Mouse (Mus musculus) heart, adult 18-20 months (tissue): ENCODE measurements around the gene Vps26c. TPM values are rescaled to one million over a fixed set of nuclear protein-coding genes. Genes with fewer than 3 reads are reported as not detected.

Experiments used
- DNase-seq, 2 experiments: peaks; one replicate each; pipeline ENCODE4 v3.0.0; 2021 to 2022; ENCODE audit warnings: mixed read lengths in 1 of 2
- long read RNA-seq, 2 experiments: library from polyadenylated mRNA; stranded (forward); transcript quantifications; one replicate each; pipeline ENCODE4 v2.0.0; 2021
- total RNA-seq, 2 experiments: library from RNA; stranded (reverse); gene quantifications; 2 replicates each; pipeline ENCODE4 v1.2.3; 2021

Gene Vps26c
- total RNA-seq = 10 to 100 TPM; 20.7 to 21.7 TPM
- long read RNA-seq, experiment 1, transcript Vps26c-201 (8 exons, 2,547 nt) = major isoform, 34 of 39 reads
- long read RNA-seq, experiment 1, partial matches to known transcripts = 1 of 39 reads
- long read RNA-seq, experiment 1, other reads (novel, unspliced or antisense) = 4 of 39 reads
- long read RNA-seq, experiment 2, transcript Vps26c-201 (8 exons, 2,547 nt) = major isoform, 8 of 10 reads
- long read RNA-seq, experiment 2, partial matches to known transcripts = 0 of 10 reads
- long read RNA-seq, experiment 2, other reads (novel, unspliced or antisense) = 2 of 10 reads

DNA sequence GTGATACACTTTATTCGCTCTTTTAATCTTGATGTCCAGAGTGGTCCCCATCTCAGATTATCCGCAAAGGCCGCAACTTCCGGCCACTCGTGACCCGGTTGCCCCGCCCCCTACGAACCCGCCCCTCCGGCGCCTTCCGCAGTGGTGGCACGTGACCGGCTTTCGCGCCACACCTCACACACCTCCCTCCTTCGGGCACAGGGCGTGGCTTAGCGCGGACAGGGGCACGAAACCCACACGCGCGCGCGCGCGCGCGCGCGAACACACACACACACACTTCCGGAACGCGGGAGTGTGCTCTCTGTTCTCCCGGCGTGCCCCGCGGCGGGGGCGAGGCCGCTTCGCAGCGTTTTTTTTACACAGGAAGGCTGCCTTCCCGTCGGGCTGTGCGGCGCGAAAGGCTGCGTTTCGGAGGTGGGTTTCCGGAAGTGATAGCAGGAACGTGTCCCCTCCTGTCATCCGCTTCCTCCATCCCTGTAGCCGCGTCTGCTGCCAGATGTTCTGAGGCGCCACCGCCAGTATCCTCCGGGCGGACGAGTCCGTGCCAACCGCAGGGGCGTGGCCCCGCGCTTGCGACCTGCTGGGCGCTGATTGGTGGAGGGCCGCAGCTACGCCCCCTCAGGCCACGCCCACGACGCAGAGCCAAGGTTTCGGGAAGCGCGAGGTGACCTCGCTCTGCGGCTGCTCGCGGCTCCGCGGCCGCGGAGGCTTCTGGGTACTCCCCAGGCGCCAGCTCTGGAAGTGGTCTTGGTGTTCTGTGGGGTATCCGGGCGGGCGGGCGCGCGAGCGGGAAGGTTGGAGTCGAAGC, at the start of gene Vps26c:
Gene Vps26c (minus strand): TSS at position 487 of the 808 bp plus-strand sequence.
- peak; percentile 98 for DNase-seq

DNA sequence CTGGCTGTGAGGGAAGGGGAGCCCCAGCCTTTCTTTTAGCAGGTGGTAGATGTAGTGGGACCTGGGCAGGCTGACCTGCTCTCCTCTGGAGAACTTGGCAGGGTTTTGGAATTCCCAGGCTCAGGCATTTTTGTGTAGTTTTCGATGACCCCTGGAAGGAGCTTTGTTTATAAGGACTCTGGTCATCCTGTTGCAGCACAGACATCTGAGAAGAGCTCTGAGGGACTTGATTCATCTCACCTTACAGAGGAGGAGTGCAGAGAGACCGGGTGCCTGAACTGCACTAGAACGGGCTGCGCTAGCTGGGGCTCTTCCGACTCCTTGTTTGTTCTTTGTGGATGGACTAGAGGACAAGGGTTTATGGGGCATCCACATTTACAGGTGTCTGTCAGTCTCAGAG, 49.1 kb upstream of the Vps26c start:
- DNase-seq = no peak

DNA sequence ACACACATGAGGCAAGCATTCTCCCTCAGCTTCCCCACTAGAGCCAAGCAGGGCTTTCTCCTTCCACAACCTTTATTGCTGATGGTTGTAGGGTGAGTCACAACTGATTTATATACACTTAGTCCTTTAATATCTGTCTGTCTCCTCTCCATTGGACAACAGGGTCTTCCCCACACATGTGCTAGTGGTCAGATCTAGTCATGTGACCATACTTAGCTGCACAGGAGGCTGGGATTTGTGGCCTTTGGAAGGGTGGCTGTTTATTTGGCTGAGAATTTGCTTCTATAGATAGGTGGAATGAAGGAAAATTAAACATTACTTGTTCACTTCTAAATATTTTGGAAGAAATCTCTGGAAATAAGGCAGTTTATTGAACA, 48.1 kb upstream of the Vps26c start:
- no peak for DNase-seq

DNA sequence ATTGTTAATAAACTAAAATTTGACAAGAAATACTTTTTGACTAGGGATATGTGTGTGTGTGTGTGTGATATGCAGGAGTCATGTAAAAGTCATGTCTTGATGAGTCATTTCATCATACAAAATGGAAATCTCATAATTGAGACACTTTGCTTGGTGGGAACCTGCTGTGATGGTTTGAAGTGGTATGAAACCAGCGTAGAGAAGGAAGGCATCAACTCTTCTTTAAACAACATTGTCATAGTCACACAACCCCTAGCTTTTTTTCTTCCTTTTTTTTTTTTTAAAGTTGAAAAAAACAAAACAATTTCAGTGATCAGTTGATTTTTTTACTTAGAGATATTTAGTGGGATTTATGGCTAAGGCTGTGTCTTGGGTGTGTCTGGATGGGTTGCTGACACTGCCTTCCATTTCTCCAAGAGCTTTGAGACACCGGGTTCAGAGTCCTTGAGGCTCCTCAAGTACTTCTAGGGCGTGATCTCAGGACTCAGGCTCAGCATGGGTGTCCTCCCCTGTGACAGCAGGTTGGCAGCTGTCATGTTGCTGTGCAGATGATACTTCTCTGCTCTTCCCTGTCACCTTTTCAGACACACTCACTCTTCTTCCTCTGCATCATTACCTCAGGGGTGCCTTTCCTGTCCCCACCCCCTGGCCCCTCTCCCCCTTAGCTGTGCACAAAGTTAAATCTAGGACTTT, 47.5 kb upstream of the Vps26c start:
- DNase-seq = no peak

DNA sequence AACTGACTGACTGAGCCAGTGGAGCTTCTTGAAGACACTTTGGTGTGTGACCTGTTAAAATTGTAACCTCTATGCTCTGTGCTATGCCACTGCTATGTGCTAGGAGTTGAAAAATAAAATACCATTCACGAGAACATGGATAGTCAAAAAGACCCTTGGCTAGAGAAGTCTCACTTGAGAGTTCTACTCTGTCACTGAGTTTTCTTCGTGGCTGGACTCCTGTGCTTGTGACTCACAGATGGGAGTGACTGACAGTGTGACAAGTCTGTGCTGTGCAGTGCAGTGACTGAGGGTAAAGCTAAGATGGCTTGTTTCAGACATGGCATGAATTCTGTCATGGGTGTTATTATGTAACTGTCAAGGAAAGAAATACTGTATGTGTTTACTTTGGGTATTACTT, 45.8 kb upstream of the Vps26c start:
- no peak for DNase-seq

DNA sequence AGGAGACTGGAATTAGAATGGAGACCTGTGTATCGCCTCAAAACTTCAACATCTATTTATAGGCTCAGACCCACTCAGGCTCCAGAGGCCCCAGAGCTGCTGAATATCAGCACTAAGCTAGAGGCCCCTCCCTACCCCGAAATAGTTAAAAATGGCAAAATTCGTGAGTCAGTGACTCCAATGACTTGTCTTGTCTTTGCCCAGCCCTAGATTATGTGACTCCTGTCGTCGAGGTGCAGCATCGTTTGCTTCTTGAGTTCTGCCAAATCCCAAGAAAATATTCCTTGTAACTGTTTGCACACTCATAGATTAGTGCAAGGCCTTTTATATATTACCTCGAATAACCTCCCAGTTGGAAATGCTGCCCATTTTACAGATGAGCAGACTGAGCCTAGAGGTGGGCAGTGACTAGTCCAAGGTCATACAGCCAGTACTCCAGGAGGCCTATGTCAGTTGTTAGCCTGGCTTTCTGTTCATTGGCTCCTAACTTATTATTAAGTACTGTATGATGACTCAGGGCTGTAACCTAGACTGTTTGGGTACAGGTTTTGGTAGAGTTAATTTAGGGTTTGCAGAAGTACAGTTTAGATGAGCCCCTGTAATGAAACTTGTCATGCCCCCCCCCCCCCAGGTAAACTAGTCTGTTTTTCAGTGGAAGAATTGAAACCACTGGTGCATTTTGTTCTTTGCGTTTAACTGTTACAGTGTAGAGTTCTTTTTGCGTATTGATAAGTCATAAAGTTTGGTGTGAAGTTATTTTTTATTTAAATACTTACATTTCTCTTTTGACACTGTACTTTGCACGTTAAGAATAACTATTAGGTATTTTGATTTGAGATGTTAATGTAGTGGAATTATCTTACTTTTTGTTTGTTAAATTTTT, 44.7 kb upstream of the Vps26c start:
- DNase-seq = no peak

DNA sequence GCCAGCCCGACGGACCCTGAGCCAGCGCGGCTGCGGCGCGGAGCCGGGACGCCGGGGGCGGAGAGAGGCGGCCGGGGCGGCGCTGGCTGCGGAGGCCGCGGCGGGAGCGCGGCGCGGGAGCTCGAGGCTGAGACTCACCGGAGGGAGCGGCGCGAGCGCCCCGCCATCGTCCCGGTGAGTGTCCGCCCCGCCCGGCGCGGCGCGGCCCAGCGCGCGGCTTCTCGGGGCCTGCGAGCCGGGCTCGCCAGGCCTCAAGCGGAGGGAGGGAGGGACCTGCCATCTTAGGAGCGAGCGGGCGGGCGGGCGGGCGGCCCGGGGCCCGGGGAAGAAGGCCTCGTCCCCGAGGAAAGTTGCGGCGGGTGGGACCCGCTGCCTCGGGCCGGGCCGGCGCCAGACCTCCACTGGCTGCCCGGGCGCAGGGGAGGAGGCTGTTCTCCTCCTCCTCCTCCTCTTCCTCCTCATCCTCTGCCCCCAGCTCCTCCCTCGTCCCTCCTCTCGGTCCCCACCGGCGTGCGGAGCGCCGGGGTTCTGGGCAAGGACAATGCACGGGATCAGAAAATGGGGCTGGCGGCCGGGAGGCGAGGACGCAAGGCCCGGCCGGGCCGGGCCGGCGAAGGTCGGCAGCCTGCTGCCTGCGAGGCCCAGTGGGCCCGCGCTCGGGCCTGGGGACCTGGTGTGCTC, 43.9 kb upstream of the Vps26c start:
- DNase-seq = peak; percentile 83 to 88

DNA sequence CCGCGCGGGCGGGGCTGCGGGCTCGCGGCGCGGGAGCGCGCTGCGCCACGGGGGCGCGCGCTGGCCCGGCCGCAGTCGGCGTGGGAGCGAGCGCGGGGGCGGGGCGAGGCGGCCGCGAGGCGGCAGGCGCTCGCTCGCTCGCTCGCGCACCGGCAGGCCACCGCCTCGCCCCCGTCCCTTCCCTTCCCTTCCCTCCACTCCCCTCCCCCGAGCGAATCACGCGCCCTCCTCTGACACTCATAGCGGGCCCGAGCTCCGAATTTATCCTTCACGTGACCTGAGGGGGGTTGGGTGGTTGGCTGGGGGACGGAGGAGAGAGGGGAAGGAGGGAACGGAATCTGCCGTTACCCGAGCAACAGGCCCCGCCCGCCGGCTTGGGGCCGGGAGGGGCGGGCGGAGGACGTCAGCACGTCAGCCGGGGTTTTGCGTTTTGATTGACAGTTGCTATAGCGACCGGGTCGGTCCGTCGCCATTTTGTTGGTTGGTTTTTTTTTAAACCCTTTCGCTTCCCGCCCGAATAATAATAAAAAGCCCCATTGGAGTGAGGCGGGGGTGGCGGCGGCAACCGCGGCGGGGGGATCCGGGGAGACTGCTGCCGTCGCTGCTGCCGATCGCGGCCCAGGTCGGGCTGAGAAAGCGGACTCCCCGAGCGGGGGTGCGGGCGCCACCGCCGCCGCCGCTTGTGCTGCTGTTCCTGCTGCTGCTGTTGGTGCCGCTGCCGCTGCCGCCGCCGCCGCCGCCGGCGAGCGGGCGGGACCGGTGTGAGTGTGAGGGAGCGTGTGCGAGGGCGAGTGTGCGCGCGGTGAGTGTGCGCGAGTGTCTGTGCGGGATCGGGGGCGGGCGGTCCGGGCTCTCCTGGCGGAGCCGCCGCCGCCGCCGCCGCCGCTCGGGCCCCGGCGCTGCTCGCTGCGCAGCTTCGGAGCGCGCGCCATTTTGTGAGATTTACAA, 42.9 kb upstream of the Vps26c start, which contains the start of gene Dyrk1a:
Gene Dyrk1a (plus strand): TSS at position 782 of the 948 bp plus-strand sequence.
- DNase-seq = peak; percentile 99 to 100

DNA sequence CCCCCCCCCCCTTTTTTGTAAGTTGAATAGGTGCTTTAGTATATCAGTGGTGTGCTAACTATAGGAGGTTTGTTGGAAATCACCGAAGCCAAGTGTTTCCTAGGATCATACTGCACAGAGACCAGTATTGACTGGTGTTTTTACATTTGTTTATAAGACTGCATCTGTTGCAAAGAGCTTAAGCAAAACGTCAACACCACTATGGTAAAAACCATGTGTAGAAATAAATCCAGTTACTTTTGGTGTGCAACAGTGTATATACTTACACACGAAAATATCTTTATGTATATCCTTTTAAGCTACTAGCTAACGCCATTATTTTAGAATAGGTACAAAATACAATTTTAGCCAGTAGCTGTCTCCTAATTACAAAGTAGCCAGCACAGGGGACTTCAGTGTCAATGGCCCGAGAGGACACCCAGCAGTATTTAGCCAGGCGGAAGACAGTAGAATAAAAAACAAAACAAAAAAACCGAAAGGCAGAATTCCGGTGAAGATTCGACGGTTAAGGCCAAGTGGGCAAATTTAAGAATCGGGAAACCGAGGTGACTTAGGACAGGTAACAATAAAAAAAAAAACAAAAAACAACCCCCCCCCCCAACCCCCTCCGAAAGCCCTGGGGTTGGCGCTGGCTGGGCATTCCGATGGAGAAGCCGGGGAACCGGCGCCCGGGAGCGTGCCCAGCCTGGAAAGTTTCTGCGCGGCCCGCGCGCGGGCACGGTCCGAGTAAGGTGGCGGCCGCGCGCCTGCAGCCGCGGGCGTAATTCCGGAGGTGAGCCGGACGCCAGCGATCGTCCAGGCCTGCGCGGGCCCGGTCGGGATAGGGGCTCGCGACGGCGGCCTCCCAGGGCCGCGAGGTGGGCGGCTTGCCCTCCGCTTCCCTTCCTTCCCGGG, 42.0 kb upstream of the Vps26c start:
- DNase-seq = peak in 1 of 2 experiments; percentile 86

DNA sequence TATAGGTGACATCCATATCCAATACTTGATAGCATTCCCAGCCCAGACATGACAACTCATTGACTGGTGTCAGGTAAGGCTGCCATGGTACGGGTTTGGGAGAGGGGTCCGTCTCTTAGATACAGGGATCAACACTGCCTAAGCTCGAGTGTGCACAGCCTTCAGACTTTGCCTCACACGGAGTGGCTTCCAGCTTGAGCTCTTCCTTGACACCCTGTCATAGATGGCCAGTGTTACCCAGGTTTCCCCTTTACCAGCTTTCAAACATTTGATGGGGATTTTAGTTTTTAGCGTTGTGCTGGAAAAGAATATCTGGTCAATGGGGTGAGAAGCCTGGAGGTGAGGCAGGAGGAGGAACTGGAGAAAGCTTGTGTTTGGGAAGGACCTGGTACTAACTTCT, 41.1 kb upstream of the Vps26c start:
- no peak for DNase-seq

DNA sequence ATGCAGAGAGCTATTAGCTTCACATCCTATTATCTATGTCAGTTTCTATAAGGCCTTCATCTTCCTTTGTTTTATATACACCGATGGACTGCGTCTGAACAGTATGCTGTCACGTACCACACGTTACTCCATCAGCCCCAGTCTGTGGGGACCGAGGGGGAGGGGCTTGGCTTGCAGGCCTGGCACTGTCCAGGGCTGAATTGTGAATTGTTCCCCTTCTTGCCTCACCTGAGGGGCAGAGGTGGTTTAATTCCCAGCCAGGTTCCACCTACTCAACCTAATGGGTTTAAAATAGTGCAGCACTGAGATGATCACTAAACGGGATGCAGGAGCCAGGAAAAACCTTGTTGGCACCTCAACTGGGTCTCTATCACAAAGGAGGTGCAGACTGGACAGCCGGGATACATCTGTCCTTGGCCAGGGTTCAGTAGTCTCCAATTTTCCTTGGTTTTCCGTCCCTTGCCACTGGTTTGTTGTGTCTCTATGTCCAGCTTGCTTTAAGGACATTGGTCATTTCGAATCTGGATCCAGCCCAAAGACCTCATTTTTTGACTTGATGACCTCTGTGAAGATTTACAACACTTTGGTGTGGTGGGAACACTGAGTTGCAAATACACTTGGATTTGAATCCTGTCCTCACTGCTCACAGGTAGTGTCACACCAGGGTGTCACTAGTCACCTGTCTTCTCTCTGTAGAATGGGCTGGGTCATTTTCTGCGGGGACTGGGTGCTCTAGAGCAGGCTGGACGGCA, 40.4 kb upstream of the Vps26c start:
- no peak for DNase-seq

DNA sequence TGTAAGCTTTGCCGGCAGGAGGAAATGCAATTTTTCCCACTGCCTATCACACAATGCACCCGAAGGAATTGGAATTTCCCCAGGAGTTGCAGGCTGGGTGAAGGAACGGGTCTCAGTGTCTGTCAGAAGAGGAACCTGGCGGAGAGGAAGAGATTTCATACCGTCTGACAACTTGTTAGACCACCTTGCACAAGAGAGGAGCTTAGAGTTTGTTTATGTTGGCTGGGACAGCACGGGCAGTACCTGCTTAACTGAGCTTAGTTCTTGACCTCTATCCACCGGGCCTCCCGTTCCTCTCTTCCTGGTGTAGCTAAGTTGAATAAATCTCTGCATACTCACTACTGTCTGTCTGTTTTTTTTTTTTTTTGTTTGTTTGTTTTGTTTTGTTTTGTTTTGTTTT, 39.5 kb upstream of the Vps26c start:
- no peak for DNase-seq

DNA sequence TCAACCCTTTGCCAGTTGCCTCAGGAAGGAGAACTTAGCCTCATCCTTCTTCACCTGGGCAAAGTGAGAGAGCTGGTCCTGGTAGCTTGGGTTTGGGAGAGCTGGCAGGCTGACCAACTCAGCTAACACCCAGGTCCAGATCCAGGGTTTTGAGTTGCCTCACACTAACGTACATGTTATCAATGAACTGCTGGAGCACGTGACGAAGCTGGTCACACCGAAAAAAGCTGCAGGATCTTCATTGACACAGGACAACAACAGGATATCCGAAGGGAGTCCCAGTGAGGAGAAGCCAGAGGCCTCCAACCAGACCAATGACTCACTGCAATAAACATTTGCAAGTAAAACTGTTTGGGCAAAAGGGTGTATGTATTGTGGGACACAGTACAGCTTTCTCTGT, 34.0 kb upstream of the Vps26c start:
- peak in 1 of 2 experiments; percentile 54 for DNase-seq

DNA sequence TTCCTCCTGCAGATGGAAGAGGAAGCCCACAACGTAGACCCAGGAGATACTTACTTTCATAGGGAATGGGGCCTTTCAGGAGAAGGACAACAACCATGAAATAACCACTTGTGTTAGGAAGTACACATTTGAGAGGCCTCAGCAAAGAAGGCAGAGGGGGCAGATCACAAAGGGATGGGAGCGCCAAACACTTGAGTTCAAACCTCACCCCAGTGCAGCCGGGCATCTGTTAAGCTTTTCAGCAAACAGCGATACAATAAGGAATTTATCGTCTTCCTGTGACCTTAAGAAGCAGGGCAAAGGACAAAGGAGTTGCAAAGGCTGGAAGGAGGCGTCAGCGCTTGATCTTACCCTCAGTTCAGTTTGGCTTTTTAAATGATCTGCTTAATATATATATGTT, 33.2 kb upstream of the Vps26c start:
- DNase-seq = no peak

DNA sequence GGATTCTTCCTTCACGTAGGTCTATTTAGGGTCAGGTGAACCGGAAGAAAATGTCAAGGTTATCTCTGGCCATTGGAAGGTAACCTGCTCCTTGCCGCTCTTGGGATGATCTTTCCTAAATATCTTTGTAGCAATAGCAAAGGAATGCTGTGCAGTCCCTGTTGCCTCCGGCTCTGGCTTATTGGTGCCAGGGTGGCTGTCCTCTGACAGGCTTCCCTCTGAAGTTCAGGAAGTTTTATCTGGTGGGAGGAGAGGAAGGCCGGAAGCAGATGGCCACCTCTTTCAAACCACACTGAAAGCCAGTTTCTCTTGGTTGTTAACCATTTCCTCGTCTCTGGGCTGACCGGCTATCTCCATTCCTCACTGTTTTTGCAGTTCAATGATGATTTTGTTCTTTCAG, 32.7 kb upstream of the Vps26c start:
- peak in 1 of 2 experiments; percentile 54 for DNase-seq

DNA sequence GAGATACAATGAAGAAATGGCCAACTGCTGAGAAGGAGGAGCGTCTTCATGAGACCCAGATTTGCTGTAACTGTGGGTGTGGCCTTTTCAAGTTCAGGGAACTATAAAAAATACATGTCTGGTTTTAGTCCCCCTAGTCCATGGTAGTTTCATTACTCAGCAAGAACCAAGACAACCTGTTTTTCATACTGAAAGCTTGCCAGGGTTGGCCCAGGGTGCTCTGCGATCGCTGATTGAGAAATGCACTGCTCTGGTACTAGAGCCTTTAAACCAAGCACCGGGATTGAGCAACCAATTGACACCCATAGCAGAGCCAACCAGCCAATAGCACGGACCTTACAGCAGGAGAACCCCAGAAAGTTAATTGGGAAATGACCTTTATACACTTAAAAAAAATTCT, 29.6 kb upstream of the Vps26c start:
- DNase-seq = no peak

DNA sequence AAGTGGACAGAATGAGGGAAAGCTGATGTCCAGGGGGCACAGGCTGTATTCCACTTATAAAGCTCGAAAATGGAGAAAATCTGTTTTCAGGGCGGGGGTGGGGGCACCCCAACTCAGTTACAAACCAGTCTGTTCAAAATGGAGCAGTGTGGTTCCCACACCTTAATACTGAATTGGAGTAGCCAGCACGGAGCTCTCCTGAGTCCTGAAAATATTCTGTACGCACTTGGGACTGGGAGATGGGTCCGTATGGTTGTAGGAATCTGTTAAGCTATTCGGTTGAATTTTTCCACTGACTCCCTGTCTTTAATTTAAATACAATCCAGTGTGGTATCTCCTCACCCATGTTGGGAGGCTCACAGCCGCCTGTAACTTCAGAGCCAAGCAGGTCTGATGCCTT, 28.7 kb upstream of the Vps26c start:
- no peak for DNase-seq

DNA sequence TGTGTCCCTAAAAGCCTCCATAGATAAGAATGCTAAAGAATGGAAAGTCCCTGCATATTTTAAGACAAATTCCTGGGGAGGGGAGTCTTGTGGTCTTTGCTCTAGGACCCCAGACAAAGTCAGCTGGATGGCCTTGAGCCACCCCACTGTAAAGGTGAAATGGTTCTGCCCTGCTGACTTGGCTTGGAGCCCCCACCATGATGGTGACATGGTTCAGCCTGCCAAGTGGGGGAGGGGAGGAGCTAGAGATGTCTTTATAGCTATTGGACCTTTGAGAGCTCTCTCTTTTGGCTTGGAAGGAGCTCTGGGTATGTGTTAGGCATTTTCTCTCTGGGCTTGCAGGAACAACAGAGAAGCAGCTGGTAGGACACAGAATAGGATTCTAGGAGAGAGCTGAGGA, 25.3 kb upstream of the Vps26c start:
- DNase-seq = peak; percentile 43 to 66
